Mouse (Mus musculus) limb, embryonic 12.5 days (tissue): ENCODE data around the gene Porcn. TPM values are rescaled to one million over a fixed set of nuclear protein-coding genes. Genes with fewer than 3 reads are reported as not detected.
A peak's percentile ranks its signal among the peaks of the same experiment; 100 is the strongest.

Experiments used
- ATAC-seq: fragments of 200-750 bp; cut with Nextera tagmentation; 2 replicates; pipeline ENCODE4 v1.8.0; 2017; ENCODE audit warnings: low read depth, moderate TSS enrichment; ENCODE audit not compliant: insufficient number of reproducible peaks, insufficient read depth, low FRiP score, low TSS enrichment
- H3K27ac ChIP-seq: fragments of 300-500 bp; sonication (generic); 2 replicates; pipeline ENCODE4 v1.5.1; 2016; ENCODE audit warnings: mild to moderate bottlenecking, moderate library complexity
- H3K27me3 ChIP-seq: fragments of 300-500 bp; sonication (generic); 2 replicates; pipeline ENCODE4 v1.6.1; 2016; ENCODE audit warnings: mild to moderate bottlenecking, moderate library complexity
- H3K36me3 ChIP-seq: fragments of 300-500 bp; sonication (generic); 2 replicates; pipeline ENCODE4 v1.6.1; 2016; ENCODE audit warnings: mild to moderate bottlenecking, moderate library complexity
- H3K4me1 ChIP-seq: fragments of 300-500 bp; sonication (generic); replicated peaks from 2 replicates; pipeline ENCODE4 v1.6.1; 2016
- H3K4me2 ChIP-seq: fragments of 300-500 bp; sonication (generic); 2 replicates; pipeline ENCODE4 v1.6.1; 2016; ENCODE audit warnings: mild to moderate bottlenecking, moderate library complexity
- H3K4me3 ChIP-seq: fragments of 300-500 bp; sonication (generic); replicated peaks from 2 replicates; pipeline ENCODE4 v1.5.1; 2016; ENCODE audit warnings: mild to moderate bottlenecking
- H3K9ac ChIP-seq: fragments of 300-500 bp; sonication (generic); replicated peaks from 2 replicates; pipeline ENCODE4 v1.6.1; 2016; ENCODE audit warnings: mild to moderate bottlenecking, moderate library complexity
- H3K9me3 ChIP-seq: fragments of 300-500 bp; sonication (generic); 2 replicates; pipeline ENCODE4 v1.6.1; 2016; ENCODE audit warnings: mild to moderate bottlenecking, moderate library complexity
- WGBS: fragments of 180-500 bp; shearing (Covaris S2); methylation state at CpG from one replicate; pipeline ENCODE4 v1.1.7; 2016; 5-methylcytosine and 5-hydroxymethylcytosine counted together
- polyA plus RNA-seq: library from polyadenylated mRNA; unstranded; fragments of >200 nt; fragmentation: Nextera tagmentation; extraction: Ambion mirVana; gene quantifications from 2 replicates; pipeline ENCODE4 v1.2.1, GENCODE M21; 2016

Gene Porcn
- 11.4 and 13.2 TPM in 2 replicates for polyA plus RNA-seq

GRCm38 (mm10) chrX:8206015-8206693, at the start of gene Porcn:
Gene Porcn, minus strand, starts transcription at chrX:8206525.
- Histone ChIP-seq H3K36me3 (no peaks in the 10 kb centered on the region), H3K27ac (no peak within 1 kb of the TSS), H3K9ac (peak within 1 kb of the TSS; percentile 63), H3K4me2 (peak within 1 kb of the TSS; percentile 56), H3K4me3 (peak within 1 kb of the TSS; percentile 52), H3K9me3 (no peaks in the 10 kb centered on the region), H3K27me3 (no peaks in the 10 kb centered on the region), H3K4me1 (no peaks in the 10 kb centered on the region)
- WGBS = 8% methylated on average over 46 of the region's 46 CpGs
- ATAC-seq = peak; percentile 89; the same call in 1 of the 2 replicates

GRCm38 (mm10) chrX:8255807-8256206, 49.5 kb upstream of the Porcn start:
- Histone ChIP-seq H3K4me3 (no peak overlapping the region), H3K9ac (no peak overlapping the region), H3K4me2 (no peak overlapping the region), H3K9me3 (no peaks in the 10 kb centered on the region), H3K27me3 (no peaks in the 10 kb centered on the region), H3K36me3 (no peaks in the 10 kb centered on the region), H3K4me1 (no peaks in the 10 kb centered on the region), H3K27ac (no peak overlapping the region)
- 30% methylated on average over 3 of the region's 6 CpGs for WGBS
- ATAC-seq = no peak

GRCm38 (mm10) chrX:8253711-8254110, 47.4 kb upstream of the Porcn start:
- 89% methylated on average over 2 of the region's 2 CpGs for WGBS
- no peak overlapping the region for H3K9ac ChIP-seq
- H3K9me3 ChIP-seq = no peaks in the 10 kb centered on the region
- no peaks in the 10 kb centered on the region for H3K27me3 ChIP-seq
- no peak overlapping the region for H3K4me3 ChIP-seq
- H3K27ac ChIP-seq = no peak overlapping the region
- no peak for ATAC-seq
- no peaks in the 10 kb centered on the region for H3K36me3 ChIP-seq
- no peak overlapping the region for H3K4me2 ChIP-seq
- H3K4me1 ChIP-seq = no peaks in the 10 kb centered on the region

- Histone ChIP-seq H3K27ac (peak within 1 kb of the TSS; percentile 53; the same call in 1 of the 2 replicates), H3K4me1 (no peaks in the 10 kb centered on the region), H3K9ac (peak within 1 kb of the TSS; percentile 57), H3K27me3 (no peaks in the 10 kb centered on the region), H3K36me3 (no peaks in the 10 kb centered on the region), H3K4me2 (peak within 1 kb of the TSS; percentile 58), H3K4me3 (peak within 1 kb of the TSS; percentile 55), H3K9me3 (no peaks in the 10 kb centered on the region)
- 14% methylated on average over 45 of the region's 45 CpGs for WGBS
- peak; percentile 90 for ATAC-seq
These were observed 46.3 kb upstream of the Porcn start, which contains the start of gene Ftsj1 for GRCm38 (mm10) chrX:8252334-8253285. Gene Ftsj1, minus strand, starts transcription at chrX:8252406.

- Histone ChIP-seq H3K36me3 (no peaks in the 10 kb centered on the region), H3K9ac (peak overlapping the region; percentile 57), H3K4me3 (peak overlapping the region; percentile 55), H3K9me3 (no peaks in the 10 kb centered on the region), H3K27me3 (no peaks in the 10 kb centered on the region), H3K27ac (no peak overlapping the region), H3K4me2 (peak overlapping the region; percentile 58), H3K4me1 (no peaks in the 10 kb centered on the region)
- peak; percentile 66 for ATAC-seq
- 26% methylated on average over 18 of the region's 18 CpGs for WGBS
These were observed 45.5 kb upstream of the Porcn start for GRCm38 (mm10) chrX:8251789-8252333.

GRCm38 (mm10) chrX:8248542-8249120, 42.3 kb upstream of the Porcn start:
- H3K27ac ChIP-seq = no peak overlapping the region
- no peak for ATAC-seq
- H3K4me3 ChIP-seq = no peak overlapping the region
- no peaks in the 10 kb centered on the region for H3K4me1 ChIP-seq
- H3K36me3 ChIP-seq = peaks cover 20% of the 10 kb centered on the region; the same call in 1 of the 2 replicates
- no peak overlapping the region for H3K4me2 ChIP-seq
- H3K9ac ChIP-seq = no peak overlapping the region
- H3K9me3 ChIP-seq = no peaks in the 10 kb centered on the region
- no peaks in the 10 kb centered on the region for H3K27me3 ChIP-seq
- 89% methylated on average over 8 of the region's 8 CpGs for WGBS

- Histone ChIP-seq H3K9me3 (no peaks in the 10 kb centered on the region), H3K27me3 (no peaks in the 10 kb centered on the region), H3K4me1 (no peaks in the 10 kb centered on the region), H3K4me3 (no peak overlapping the region), H3K9ac (no peak overlapping the region), H3K4me2 (no peak overlapping the region), H3K27ac (no peak overlapping the region), H3K36me3 (peaks cover 25% of the 10 kb centered on the region; the same call in 1 of the 2 replicates)
- no peak for ATAC-seq
- 83% methylated on average over 2 of the region's 2 CpGs for WGBS
These were observed 41.4 kb upstream of the Porcn start for GRCm38 (mm10) chrX:8247680-8248079.

GRCm38 (mm10) chrX:8238804-8239395, 32.6 kb upstream of the Porcn start:
- Histone ChIP-seq H3K4me1 (no peaks in the 10 kb centered on the region), H3K36me3 (peaks cover 19% of the 10 kb centered on the region), H3K4me2 (no peak overlapping the region), H3K9ac (no peak overlapping the region), H3K4me3 (no peak overlapping the region), H3K9me3 (no peaks in the 10 kb centered on the region), H3K27ac (no peak overlapping the region), H3K27me3 (no peaks in the 10 kb centered on the region)
- WGBS = 82% methylated on average over 13 of the region's 13 CpGs
- no peak for ATAC-seq

GRCm38 (mm10) chrX:8236704-8237103, 30.4 kb upstream of the Porcn start:
- WGBS = 73% methylated on average over 2 of the region's 2 CpGs
- no peak for ATAC-seq
- Histone ChIP-seq H3K27ac (no peak overlapping the region), H3K4me1 (no peaks in the 10 kb centered on the region), H3K9ac (no peak overlapping the region), H3K9me3 (no peaks in the 10 kb centered on the region), H3K36me3 (peaks cover 8% of the 10 kb centered on the region), H3K27me3 (no peaks in the 10 kb centered on the region), H3K4me3 (no peak overlapping the region), H3K4me2 (no peak overlapping the region)

GRCm38 (mm10) chrX:8233602-8234001, 27.3 kb upstream of the Porcn start:
- 86% methylated on average over 3 of the region's 3 CpGs for WGBS
- Histone ChIP-seq H3K4me1 (no peaks in the 10 kb centered on the region), H3K9ac (no peak overlapping the region), H3K9me3 (no peaks in the 10 kb centered on the region), H3K27me3 (no peaks in the 10 kb centered on the region), H3K4me3 (no peak overlapping the region), H3K27ac (no peak overlapping the region), H3K4me2 (no peak overlapping the region), H3K36me3 (no peaks in the 10 kb centered on the region)
- no peak for ATAC-seq
